Mouse (Mus musculus) layer of hippocampus, postnatal 10 days (tissue): ENCODE measurements at regions not wholly inside any gene's neighbourhood (a gene's known extent, or its start where the extent isn't known, plus 50 kb on each side); places are given as distances from the start of the nearest gene placed in this dataset.
A peak's percentile ranks its signal among the peaks of the same experiment; 100 is the strongest.

ENCODE experiments used
- DNase-seq, 2 experiments: peaks; one replicate each; pipeline ENCODE4 v3.0.0; 2021; ENCODE audit warnings: low spot score in 2 of 2

GRCm38 (mm10) chr6:110120406-110120805 is 525.0 kb upstream of the Grm7 start:
- DNase-seq = no peak

GRCm38 (mm10) chr6:110132271-110132670 is 513.1 kb upstream of the Grm7 start:
- no peak for DNase-seq

GRCm38 (mm10) chr6:110133587-110133986 is 511.8 kb upstream of the Grm7 start:
- DNase-seq = no peak

- peak in 1 of 2 experiments; percentile 4 for DNase-seq
These were observed 508.2 kb upstream of the Grm7 start for GRCm38 (mm10) chr6:110137043-110137650.

GRCm38 (mm10) chr6:110139396-110139795 is 506.0 kb upstream of the Grm7 start:
- DNase-seq = no peak

GRCm38 (mm10) chr6:110168539-110168938 is 476.8 kb upstream of the Grm7 start:
- no peak for DNase-seq

GRCm38 (mm10) chr6:110205973-110206372 is 439.4 kb upstream of the Grm7 start:
- peak in 1 of 2 experiments; percentile 16 for DNase-seq

GRCm38 (mm10) chr6:110208822-110209221 is 436.6 kb upstream of the Grm7 start:
- DNase-seq = no peak

- DNase-seq = no peak
These were observed 397.9 kb upstream of the Grm7 start for GRCm38 (mm10) chr6:110247490-110247889.

- no peak for DNase-seq
These were observed 348.8 kb upstream of the Grm7 start for GRCm38 (mm10) chr6:110296549-110296948.
